Mouse (Mus musculus) MEL (cell line): ENCODE measurements around the gene Hnrnph3. TPM values are rescaled to one million over a fixed set of nuclear protein-coding genes. Genes with fewer than 3 reads are reported as not detected.

Experiments used
- DNase-seq: peaks from one replicate; pipeline ENCODE4 v3.0.0; 2011; ENCODE audit warnings: low read depth, low spot score
- H3K27ac ChIP-seq: 2 replicates; pipeline ENCODE4 v1.5.1; 2012; ENCODE audit warnings: low read depth, mild to moderate bottlenecking, control low read depth, low read length, moderate library complexity; ENCODE audit not compliant: control insufficient read depth
- H3K27me3 ChIP-seq, 2 experiments: fragments of 150-350 bp in 1 of 2; sonication (generic) in 1 of 2; 2 replicates each; pipeline ENCODE4 v1.6.1; 2012; ENCODE audit warnings: low read length in 2 of 2, mild to moderate bottlenecking in 2 of 2, improper control_type of control experiment in 1 of 2, moderate library complexity in 1 of 2; ENCODE audit not compliant: insufficient read depth in 2 of 2, control insufficient read depth in 1 of 2
- H3K36me3 ChIP-seq, 2 experiments: 2 replicates each; pipeline ENCODE4 v1.6.1; 2012 to 2014; ENCODE audit warnings: low read length in 2 of 2, improper control_type of control experiment in 1 of 2, inconsistent platforms in 1 of 2, mild to moderate bottlenecking in 1 of 2; ENCODE audit not compliant: insufficient read depth in 2 of 2, control insufficient read depth in 1 of 2
- H3K4me1 ChIP-seq, 2 experiments: fragments of 150-350 bp in 1 of 2; sonication (generic) in 1 of 2; 2 replicates each; pipeline ENCODE4 v1.6.1; 2012; ENCODE audit warnings: low read length in 2 of 2, improper control_type of control experiment in 1 of 2, mild to moderate bottlenecking in 1 of 2; ENCODE audit not compliant: insufficient read depth in 2 of 2, control insufficient read depth in 1 of 2
- H3K4me3 ChIP-seq, 2 experiments: fragments of 150-350 bp in 1 of 2; sonication (generic) in 1 of 2; 2 replicates each; pipeline ENCODE4 v1.5.1; 2012; ENCODE audit warnings: low read depth in 2 of 2, low read length in 2 of 2, mild to moderate bottlenecking in 2 of 2, moderate library complexity in 2 of 2, control low read depth in 1 of 2, improper control_type of control experiment in 1 of 2; ENCODE audit not compliant: control insufficient read depth in 1 of 2, insufficient read depth in 1 of 2
- H3K79me2 ChIP-seq: 2 replicates; pipeline ENCODE4 v1.6.1; 2012; ENCODE audit warnings: mild to moderate bottlenecking, low read length, moderate library complexity; ENCODE audit not compliant: control insufficient read depth, poor library complexity, insufficient read depth
- H3K9ac ChIP-seq: 2 replicates; pipeline ENCODE4 v1.6.1; 2012; ENCODE audit warnings: low read depth, mild to moderate bottlenecking, control low read depth, low read length, moderate library complexity; ENCODE audit not compliant: control insufficient read depth, poor library complexity, severe bottlenecking
- H3K9me3 ChIP-seq: fragments of 150-350 bp; sonication (generic); replicated peaks from 2 replicates; pipeline ENCODE4 v1.6.1; 2012; ENCODE audit warnings: mild to moderate bottlenecking, low read length, improper control_type of control experiment, moderate library complexity; ENCODE audit not compliant: insufficient read depth
- BHLHE40 ChIP-seq: IDR thresholded peaks from 2 replicates; pipeline ENCODE4 v1.6.1; 2012; ENCODE audit warnings: low read depth, mild to moderate bottlenecking, inconsistent platforms, low read length, improper control_type of control experiment, borderline replicate concordance
- CHD1 ChIP-seq: IDR thresholded peaks from 2 replicates; pipeline ENCODE4 v1.6.1; 2012; ENCODE audit warnings: low read depth, mild to moderate bottlenecking, inconsistent platforms, low read length, improper control_type of control experiment
- CHD2 ChIP-seq: IDR thresholded peaks from 2 replicates; pipeline ENCODE4 v1.6.1; 2011; ENCODE audit warnings: low read length, improper control_type of control experiment
- E2F4 ChIP-seq: IDR thresholded peaks from 2 replicates; pipeline ENCODE4 v1.6.1; 2011; ENCODE audit warnings: low read depth, low read length, improper control_type of control experiment, borderline replicate concordance
- ELF1 ChIP-seq: IDR thresholded peaks from 2 replicates; pipeline ENCODE4 v1.6.1; 2014; ENCODE audit warnings: low read depth, mild to moderate bottlenecking, inconsistent platforms, low read length, improper control_type of control experiment, moderate library complexity
- GABPA ChIP-seq: IDR thresholded peaks from 2 replicates; pipeline ENCODE4 v1.6.1; 2012; ENCODE audit warnings: low read depth, mild to moderate bottlenecking, inconsistent platforms, low read length, improper control_type of control experiment, moderate library complexity
- GATA1 ChIP-seq: IDR thresholded peaks from 2 replicates; pipeline ENCODE4 v1.6.1; 2011; ENCODE audit warnings: low read depth, low read length, improper control_type of control experiment
- HCFC1 ChIP-seq: IDR thresholded peaks from 2 replicates; pipeline ENCODE4 v1.6.1; 2012; ENCODE audit warnings: low read depth, mild to moderate bottlenecking, inconsistent platforms, low read length, improper control_type of control experiment, moderate library complexity
- KAT2A ChIP-seq: conservative IDR thresholded peaks from 2 replicates; pipeline ENCODE4 v1.6.1; 2012; ENCODE audit warnings: low read depth, low read length, improper control_type of control experiment, inconsistent platforms
- MAX ChIP-seq: IDR thresholded peaks from 2 replicates; pipeline ENCODE4 v1.6.1; 2011; ENCODE audit warnings: low read length, improper control_type of control experiment
- MAZ ChIP-seq: IDR thresholded peaks from 2 replicates; pipeline ENCODE4 v1.6.1; 2012; ENCODE audit warnings: low read depth, mild to moderate bottlenecking, inconsistent platforms, low read length, improper control_type of control experiment
- MEF2A ChIP-seq: IDR thresholded peaks from 2 replicates; pipeline ENCODE4 v1.6.1; 2014; ENCODE audit warnings: low read depth, mild to moderate bottlenecking, inconsistent platforms, low read length, improper control_type of control experiment; ENCODE audit not compliant: poor library complexity, insufficient replicate concordance, severe bottlenecking; ENCODE audit errors: extremely low read depth
- MXI1 ChIP-seq: IDR thresholded peaks from 2 replicates; pipeline ENCODE4 v1.6.1; 2011; ENCODE audit warnings: mild to moderate bottlenecking, low read depth, low read length, improper control_type of control experiment
- MYB ChIP-seq: IDR thresholded peaks from 2 replicates; pipeline ENCODE4 v1.6.1; 2011; ENCODE audit warnings: mild to moderate bottlenecking, low read depth, low read length, improper control_type of control experiment
- NELFE ChIP-seq: IDR thresholded peaks from 2 replicates; pipeline ENCODE4 v1.6.1; 2011; ENCODE audit warnings: low read depth, low read length, improper control_type of control experiment
- POLR2A ChIP-seq, 2 experiments: IDR thresholded peaks; 2 replicates each; pipeline ENCODE4 v1.6.1; 2011 to 2012; ENCODE audit warnings: low read length in 2 of 2, mild to moderate bottlenecking in 2 of 2, control low read depth in 1 of 2, improper control_type of control experiment in 1 of 2, low read depth in 1 of 2, moderate library complexity in 1 of 2; ENCODE audit not compliant: control insufficient read depth in 1 of 2, insufficient read depth in 1 of 2, poor library complexity in 1 of 2
- POLR2AphosphoS2 ChIP-seq: IDR thresholded peaks from 2 replicates; pipeline ENCODE4 v1.6.1; 2011; ENCODE audit warnings: low read length, improper control_type of control experiment
- POLR2AphosphoS5 ChIP-seq: IDR thresholded peaks from 2 replicates; pipeline ENCODE4 v1.6.1; 2012; ENCODE audit warnings: low read depth, borderline replicate concordance, mild to moderate bottlenecking, inconsistent platforms, low read length, moderate library complexity, mixed read lengths
- RAD21 ChIP-seq: IDR thresholded peaks from 2 replicates; pipeline ENCODE4 v1.6.1; 2011; ENCODE audit warnings: mild to moderate bottlenecking, low read depth, low read length, improper control_type of control experiment
- RCOR1 ChIP-seq: IDR thresholded peaks from 2 replicates; pipeline ENCODE4 v1.6.1; 2012; ENCODE audit warnings: low read depth, mild to moderate bottlenecking, inconsistent platforms, low read length, improper control_type of control experiment
- SIN3A ChIP-seq: IDR thresholded peaks from 2 replicates; pipeline ENCODE4 v1.6.1; 2012; ENCODE audit warnings: low read length, improper control_type of control experiment, inconsistent platforms
- TAL1 ChIP-seq: IDR thresholded peaks from 2 replicates; pipeline ENCODE4 v1.6.1; 2012; ENCODE audit warnings: mild to moderate bottlenecking, inconsistent platforms, low read length, moderate library complexity, mixed read lengths
- TCF12 ChIP-seq: IDR thresholded peaks from 2 replicates; pipeline ENCODE4 v1.6.1; 2014; ENCODE audit warnings: low read depth, mild to moderate bottlenecking, inconsistent platforms, low read length, improper control_type of control experiment, moderate library complexity
- UBTF ChIP-seq: IDR thresholded peaks from 2 replicates; pipeline ENCODE4 v1.6.1; 2012; ENCODE audit warnings: low read depth, mild to moderate bottlenecking, inconsistent platforms, low read length, improper control_type of control experiment, moderate library complexity, borderline replicate concordance; ENCODE audit not compliant: insufficient read depth
- USF2 ChIP-seq, 2 experiments: IDR thresholded peaks; 2 replicates each; pipeline ENCODE4 v1.6.1; 2011 to 2012; ENCODE audit warnings: improper control_type of control experiment in 2 of 2, low read length in 2 of 2, borderline replicate concordance in 1 of 2, inconsistent platforms in 1 of 2, low read depth in 1 of 2, mild to moderate bottlenecking in 1 of 2; ENCODE audit not compliant: insufficient read depth in 1 of 2
- ZC3H11A ChIP-seq: IDR thresholded peaks from 2 replicates; pipeline ENCODE4 v1.6.1; 2012; ENCODE audit warnings: low read depth, mild to moderate bottlenecking, inconsistent platforms, low read length, improper control_type of control experiment
- ZMIZ1 ChIP-seq: IDR thresholded peaks from 2 replicates; pipeline ENCODE4 v1.6.1; 2012; ENCODE audit warnings: low read depth, mild to moderate bottlenecking, inconsistent platforms, low read length, improper control_type of control experiment, moderate library complexity
- ZNF384 ChIP-seq: IDR thresholded peaks from 2 replicates; pipeline ENCODE4 v1.6.1; 2012; ENCODE audit warnings: low read depth, mild to moderate bottlenecking, inconsistent platforms, low read length, improper control_type of control experiment
- polyA plus RNA-seq, 2 experiments: library from polyadenylated mRNA; stranded (reverse) in 1 of 2; unstranded in 1 of 2; fragments of >175 nt in 1 of 2; fragments of >200 nt in 1 of 2; gene quantifications; 2 replicates each; pipeline versions ENCODE4 v1.2.1 to v1.2.4; 2012; ENCODE audit warnings: low replicate concordance in 2 of 2, low read depth in 1 of 2; ENCODE audit not compliant: insufficient read length in 2 of 2, insufficient read depth in 1 of 2, missing spikeins in 1 of 2
- total RNA-seq: library from RNA; depleted of rRNA; stranded (reverse); fragments of 300-350 nt; gene quantifications from 2 replicates; pipeline ENCODE4 v1.2.3, GENCODE M21; 2012

Hnrnph3 gene
- total and polyA plus RNA-seq, 3 experiments: 11.5 to 62.4 TPM; not detected in 1

DNA sequence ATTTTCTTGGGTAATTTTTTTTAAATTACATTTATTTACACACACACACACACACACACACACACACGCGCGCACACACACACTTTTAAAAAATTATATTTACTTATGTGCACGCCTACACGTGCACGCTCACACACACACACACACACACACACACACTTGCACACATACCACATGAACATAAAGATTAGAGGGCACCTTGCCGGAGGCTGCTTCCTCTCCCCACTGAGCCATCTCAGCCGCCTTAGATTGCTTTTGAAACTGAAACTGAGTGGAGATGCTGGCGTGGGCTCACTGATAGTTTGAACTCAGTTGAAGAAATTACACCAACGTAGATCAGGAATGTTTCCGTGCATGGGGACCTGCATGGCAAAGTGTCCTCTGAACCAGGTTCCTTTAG lies 39.9 kb downstream of the Hnrnph3 start:
- Histone ChIP-seq H3K9ac (no peak overlapping the region), H3K27ac (no peak overlapping the region), H3K27me3 (no peaks in the 10 kb centered on the region)
- no peak for DNase-seq
- TF ChIP-seq RCOR1 (no peak), POLR2AphosphoS2 (no peak), HCFC1 (no peak), MAZ (no peak), SIN3A (no peak), MXI1 (no peak), CHD2 (no peak), ZMIZ1 (no peak), ZNF384 (no peak), MAX (no peak), RAD21 (no peak), CHD1 (no peak), MEF2A (no peak), E2F4 (no peak), ELF1 (no peak), USF2 (IDR thresholded peaks at IDR 0.05; ENCODE audit: borderline replicate concordance in 1 of 2, insufficient read depth in 1 of 2, low read depth in 1 of 2, low read length in 2 of 2) (no peak), TAL1 (no peak), GABPA (no peak)
- TF ChIP-seq, all 39 proteins: peak for 0
- Histone ChIP-seq H3K79me2 (0 out of 2 replicates have a peak, but pooled peaks cover 2% of the 10 kb centered on the region), H3K4me1 (peaks cover 0 to 6% of the 10 kb centered on the region in 2 experiments; a peak in 1 of 4 replicates), H3K36me3 (peaks cover 0 to 3% of the 10 kb centered on the region in 2 experiments; a peak in 2 of 4 replicates), H3K4me3 (no peak overlapping the region), H3K9me3 (no peaks in the 10 kb centered on the region)

DNA sequence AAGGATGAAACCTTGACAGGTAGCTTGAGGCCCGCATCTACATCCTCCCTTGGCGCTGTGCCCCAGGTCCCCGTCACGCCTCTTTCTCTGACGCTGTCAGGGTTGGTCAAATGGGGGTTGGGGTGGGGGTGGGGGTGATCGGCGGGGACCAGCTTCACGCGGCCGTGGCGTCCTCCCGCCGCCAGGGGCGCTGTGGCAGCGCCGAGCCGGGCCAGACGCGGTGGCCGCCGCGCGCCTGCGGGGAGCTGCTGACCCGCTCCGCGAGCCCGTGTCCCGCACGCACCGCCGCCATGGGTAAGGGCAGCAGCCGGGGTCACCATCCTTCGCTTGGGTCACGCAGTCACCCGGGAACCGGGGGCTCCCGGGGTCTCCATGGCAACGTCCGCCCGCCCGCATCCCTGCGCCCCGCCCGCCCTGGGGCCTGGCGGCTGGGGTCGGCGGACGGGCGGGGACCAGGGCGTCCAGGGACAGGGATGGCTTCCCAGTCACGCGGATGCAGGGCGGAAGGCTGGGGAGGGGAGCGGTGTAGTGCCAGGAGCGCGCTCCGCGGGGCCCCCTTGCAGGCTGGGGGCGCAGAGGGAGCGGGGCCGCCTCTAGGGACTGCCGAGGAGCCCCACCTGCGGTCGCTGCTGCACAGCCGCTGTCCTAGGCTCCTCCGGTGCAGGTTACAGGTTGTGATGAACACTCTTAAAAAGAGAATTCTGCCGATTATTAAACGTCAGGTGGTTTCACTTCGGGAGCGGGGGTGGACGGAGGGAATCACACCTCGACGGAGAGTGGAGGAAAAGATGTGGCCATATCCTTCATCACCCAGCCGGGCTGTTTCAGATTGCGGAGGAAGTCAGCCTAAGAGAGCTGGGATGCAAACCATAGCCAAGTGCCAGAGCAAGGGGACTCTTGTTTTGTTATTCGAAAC lies 43.7 kb downstream of the Hnrnph3 start, which contains the start of gene Rufy2:
Rufy2 (plus strand) TSS at position 185 of the 916 bp plus-strand sequence.
- Histone ChIP-seq H3K4me3 (peak within 1 kb of the TSS; percentile 93 to 98), H3K27me3 (no peaks in the 10 kb centered on the region), H3K27ac (no peak within 1 kb of the TSS), H3K9ac (peak within 1 kb of the TSS; percentile 83), H3K79me2 (0 out of 2 replicates have a peak, but pooled peaks cover 2% of the 10 kb centered on the region), H3K4me1 (peaks cover 0 to 6% of the 10 kb centered on the region in 2 experiments; a peak in 1 of 4 replicates), H3K36me3 (peaks cover 0 to 3% of the 10 kb centered on the region in 2 experiments; a peak in 2 of 4 replicates), H3K9me3 (no peaks in the 10 kb centered on the region)
- DNase-seq: peak; percentile 68
- no peak for TF ChIP-seq UBTF
- no peak for TF ChIP-seq RAD21
- TF ChIP-seq MAZ: no peak
- TF ChIP-seq POLR2AphosphoS2: no peak
- peak; percentile 65 for TF ChIP-seq NELFE
- no peak for TF ChIP-seq GABPA
- TF ChIP-seq MYB: no peak
- no peak for TF ChIP-seq CHD1
- TF ChIP-seq E2F4: no peak
- TF ChIP-seq KAT2A: no peak
- TF ChIP-seq SIN3A: peak; percentile 14; the same call in 1 of the 2 replicates
- peak; percentile 35 to 52; a peak in 1 of 4 replicates for TF ChIP-seq POLR2A (IDR thresholded peaks at IDR 0.05; ENCODE audit: control insufficient read depth in 1 of 2, insufficient read depth in 1 of 2, low read depth in 1 of 2, low read length in 2 of 2, poor library complexity in 1 of 2)
- TF ChIP-seq GATA1: no peak
- no peak for TF ChIP-seq TAL1
- TF ChIP-seq POLR2AphosphoS5: no peak
- TF ChIP-seq BHLHE40: 0 out of 2 replicates have a peak, but pooled peaks have one; percentile 18
- no peak for TF ChIP-seq TCF12
- TF ChIP-seq RCOR1: no peak
- TF ChIP-seq ZC3H11A: no peak
